Mouse (Mus musculus) erythroblast, embryonic 14.5 days (primary cell): ENCODE results near the gene Arhgap30.

Source experiments
- GATA1 ChIP-seq: IDR thresholded peaks from 2 replicates; pipeline ENCODE4 v1.6.1; 2012; ENCODE audit warnings: low read length, inconsistent platforms, mixed read lengths
- TAL1 ChIP-seq: IDR thresholded peaks from 3 replicates; pipeline ENCODE4 v1.6.1; 2012; ENCODE audit warnings: low read length, inconsistent platforms, mixed read lengths

GRCm38 (mm10) chr1:171435288-171435814, 46.6 kb downstream of the Arhgap30 start:
- TF ChIP-seq GATA1, result no peak
- TF ChIP-seq TAL1, result no peak
